Mouse (Mus musculus): Measurements from ENCODE around the gene Irs1. TPM values are rescaled to one million over a fixed set of nuclear protein-coding genes. Genes with fewer than 3 reads are reported as not detected.

Gene Irs1
- polyA plus RNA-seq, 1 experiment, result 0.82 TPM

GRCm38 (mm10) chr1:82260055-82260454, 31.2 kb downstream of the Irs1 start:
- 63% methylated on average over 3 of the region's 3 CpGs for WGBS

GRCm38 (mm10) chr1:82258331-82258730, 32.9 kb downstream of the Irs1 start:
- 47% methylated on average over 7 of the region's 7 CpGs for WGBS
- DNase-seq (ENCODE audit: low read depth, low spot score), result no peak

More at GRCm38 (mm10) chr1:82260055-82260454, 31.2 kb downstream of the Irs1 start:
- no peak for DNase-seq (ENCODE audit: low read depth, low spot score)

GRCm38 (mm10) chr1:82257457-82257856, 33.8 kb downstream of the Irs1 start:
- 46% methylated on average over 5 of the region's 5 CpGs for WGBS
- no peak for DNase-seq (ENCODE audit: low read depth, low spot score)

GRCm38 (mm10) chr1:82253789-82254445, 37.3 kb downstream of the Irs1 start:
- no peak for DNase-seq (ENCODE audit: low read depth, low spot score)
- WGBS, result 73% methylated on average over 9 of the region's 9 CpGs

GRCm38 (mm10) chr1:82247221-82247951, 43.8 kb downstream of the Irs1 start:
- 39% methylated on average over 10 of the region's 10 CpGs for WGBS

GRCm38 (mm10) chr1:82245002-82245401, 46.2 kb downstream of the Irs1 start:
- 48% methylated on average over 5 of the region's 5 CpGs for WGBS
- no peak for DNase-seq (ENCODE audit: low read depth, low spot score)

More at GRCm38 (mm10) chr1:82247221-82247951, 43.8 kb downstream of the Irs1 start:
- no peak for DNase-seq (ENCODE audit: low read depth, low spot score)

GRCm38 (mm10) chr1:82243260-82243825, 47.9 kb downstream of the Irs1 start:
- DNase-seq (ENCODE audit: low read depth, low spot score), result no peak

GRCm38 (mm10) chr1:82239409-82240201, 51.6 kb downstream of the Irs1 start:
- DNase-seq (ENCODE audit: low read depth, low spot score), result no peak
- WGBS, result 49% methylated on average over 3 of the region's 3 CpGs

More at GRCm38 (mm10) chr1:82243260-82243825, 47.9 kb downstream of the Irs1 start:
- 82% methylated on average over 6 of the region's 6 CpGs for WGBS

- 65% methylated on average over 4 of the region's 4 CpGs for WGBS
- no peak for DNase-seq (ENCODE audit: low read depth, low spot score)
Measured at GRCm38 (mm10) chr1:82238245-82238644, 53.0 kb downstream of the Irs1 start.

- 66% methylated on average over 3 of the region's 3 CpGs for WGBS
- DNase-seq (ENCODE audit: low read depth, low spot score), result peak; percentile 46
Measured at GRCm38 (mm10) chr1:82235455-82236104, 55.6 kb downstream of the Irs1 start.

GRCm38 (mm10) chr1:82234616-82235015, 56.6 kb downstream of the Irs1 start:
- 89% methylated on average over 3 of the region's 3 CpGs for WGBS
- no peak for DNase-seq (ENCODE audit: low read depth, low spot score)

GRCm38 (mm10) chr1:82232812-82233211, 58.4 kb downstream of the Irs1 start, which contains the start of gene Gm9747:
Gm9747 (plus strand) TSS chr1:82233112.
- 92% methylated on average over 3 of the region's 3 CpGs for WGBS
- no peak for DNase-seq (ENCODE audit: low read depth, low spot score)

- no peak for DNase-seq (ENCODE audit: low read depth, low spot score)
Measured at GRCm38 (mm10) chr1:82228841-82229240, 62.4 kb downstream of the Irs1 start.

- no peak for DNase-seq (ENCODE audit: low read depth, low spot score)
- WGBS, result 85% methylated on average over 5 of the region's 5 CpGs
Measured at GRCm38 (mm10) chr1:82223042-82223795, 68.0 kb downstream of the Irs1 start.

GRCm38 (mm10) chr1:82221462-82221861, 69.8 kb downstream of the Irs1 start:
- no peak for DNase-seq (ENCODE audit: low read depth, low spot score)
- 67% methylated on average over 1 of the region's 1 CpGs for WGBS

- WGBS, result 69% methylated on average over 12 of the region's 12 CpGs
- no peak for DNase-seq (ENCODE audit: low read depth, low spot score)
Measured at GRCm38 (mm10) chr1:82220673-82221396, 70.4 kb downstream of the Irs1 start.

GRCm38 (mm10) chr1:82207511-82207910, 83.7 kb downstream of the Irs1 start:
- no peak for DNase-seq (ENCODE audit: low read depth, low spot score)
- 81% methylated on average over 5 of the region's 5 CpGs for WGBS

GRCm38 (mm10) chr1:82200636-82201035, 90.6 kb downstream of the Irs1 start:
- no peak for DNase-seq (ENCODE audit: low read depth, low spot score)
- 79% methylated on average over 7 of the region's 7 CpGs for WGBS

All from large intestine, adult 2 months (tissue).